ENCODE assay signal across 28 mouse cellular contexts in the genomic region with DNA sequence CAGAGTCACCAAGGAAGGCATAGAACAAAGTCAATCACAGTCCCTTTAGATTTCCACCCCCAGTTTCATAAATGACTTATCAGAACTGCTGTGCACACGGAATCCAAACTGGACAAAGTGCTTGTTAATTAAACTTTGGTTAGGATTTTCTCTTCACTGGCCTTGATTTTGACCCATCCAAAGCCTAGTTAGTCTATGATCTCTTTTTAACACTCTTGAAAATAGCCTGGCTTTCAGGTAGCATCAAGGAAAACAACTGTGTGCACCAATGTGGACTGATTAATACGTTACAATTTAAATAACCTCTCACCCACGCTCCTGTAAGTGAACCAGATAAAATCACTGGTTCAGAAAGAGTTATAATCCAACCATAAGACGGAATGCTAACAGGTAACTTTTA. TPM values are rescaled to one million over a fixed set of nuclear protein-coding genes. Genes with fewer than 3 reads are reported as not detected.
"Had no signal": no experiment of that assay in that cellular context is flagged by ENCODE, and none has a peak within 500 bp of the region (broad histone marks: within the 10 kb centered on the region; RNA-seq: fewer than 3 reads in every experiment).

No protein-coding gene starts in this region.

- H3K27me3 ChIP-seq: embryonic facial prominence, embryonic 12.5 days; embryonic facial prominence, embryonic 13.5 days; embryonic facial prominence, embryonic 15.5 days; forebrain, embryonic 12.5 days; forebrain, embryonic 13.5 days; forebrain, embryonic 15.5 days had no signal

- H3K9ac ChIP-seq: embryonic facial prominence, embryonic 12.5 days; embryonic facial prominence, embryonic 13.5 days; embryonic facial prominence, embryonic 15.5 days; forebrain, embryonic 12.5 days; forebrain, embryonic 13.5 days; forebrain, embryonic 15.5 days; forebrain, postnatal 0 days had no signal

- H3K27ac ChIP-seq: embryonic facial prominence, embryonic 10.5 days; embryonic facial prominence, embryonic 12.5 days; embryonic facial prominence, embryonic 13.5 days; embryonic facial prominence, embryonic 15.5 days; forebrain, embryonic 10.5 days; forebrain, embryonic 12.5 days; forebrain, embryonic 13.5 days; forebrain, embryonic 15.5 days; gastrocnemius, adult 2 months; heart, adult 2 months had no signal

- H3K9me3 ChIP-seq: embryonic facial prominence, embryonic 10.5 days; embryonic facial prominence, embryonic 12.5 days; embryonic facial prominence, embryonic 13.5 days; embryonic facial prominence, embryonic 15.5 days; forebrain, embryonic 12.5 days; forebrain, embryonic 15.5 days had no signal

- H3K4me3 ChIP-seq: embryonic facial prominence, embryonic 10.5 days; embryonic facial prominence, embryonic 12.5 days; embryonic facial prominence, embryonic 13.5 days; embryonic facial prominence, embryonic 15.5 days; erythroblast, embryonic 14.5 days; forebrain, embryonic 10.5 days; forebrain, embryonic 12.5 days; forebrain, embryonic 13.5 days; forebrain, embryonic 15.5 days; gastrocnemius, adult 2 months; heart, adult 2 months had no signal

- ATAC-seq: forebrain, embryonic 13.5 days; forebrain, embryonic 14.5 days; forebrain, embryonic 15.5 days; forebrain, embryonic 16.5 days; forebrain, postnatal 0 days had no signal

- DNase-seq: cerebellum, adult 2 months; cerebellum, adult 8-10 months; cerebellum, adult 9-10 months; cerebellum, adult 9-11 months; cerebellum, postnatal 10 days; cerebellum, postnatal 14 days; cerebellum, postnatal 25 days; cerebellum, postnatal 36 days; embryo, embryonic 11 days; forebrain, postnatal 0 days; gastrocnemius, adult 2 months; gastrocnemius, postnatal 10 days; gastrocnemius, postnatal 14 days; gastrocnemius, postnatal 25 days; gastrocnemius, postnatal 36 days; heart, adult 18-20 months; heart, adult 2 months had no signal

- H3K36me3 ChIP-seq: embryonic facial prominence, embryonic 10.5 days; embryonic facial prominence, embryonic 12.5 days; embryonic facial prominence, embryonic 13.5 days; embryonic facial prominence, embryonic 15.5 days; forebrain, embryonic 10.5 days; forebrain, embryonic 12.5 days; forebrain, embryonic 15.5 days had no signal

- H3K4me1 ChIP-seq: embryonic facial prominence, embryonic 10.5 days; embryonic facial prominence, embryonic 12.5 days; embryonic facial prominence, embryonic 13.5 days; forebrain, embryonic 10.5 days; forebrain, embryonic 12.5 days; forebrain, embryonic 13.5 days; forebrain, embryonic 15.5 days had no signal

- H3K4me2 ChIP-seq: embryonic facial prominence, embryonic 12.5 days; embryonic facial prominence, embryonic 13.5 days; embryonic facial prominence, embryonic 15.5 days; forebrain, embryonic 12.5 days; forebrain, embryonic 13.5 days; forebrain, embryonic 15.5 days had no signal

RNA-seq across cellular contexts. Expression of a gene that starts 42.2 kb away (rescaled TPM):
- polyA plus RNA-seq: erythroblast, embryonic 14.5 days had no signal
